Mouse (Mus musculus): ENCODE measurements around the gene Fam53a.

The Fam53a gene

GRCm38 (mm10) chr5:33629301-33629987 lies at the start of gene Fam53a, which contains the start of gene Gm9903:
Gene Fam53a, minus strand, starts transcription at chr5:33629635.
Gene Gm9903, plus strand, starts transcription at chr5:33629925.
- in situ Hi-C loops (cut with MseI, MboI): no loop called here

GRCm38 (mm10) chr5:33678244-33678643 lies 48.8 kb upstream of the Fam53a start:
- in situ Hi-C loops (cut with MseI, MboI): no loop called here

- in situ Hi-C loops (cut with MseI, MboI): no loop called here
Observed at GRCm38 (mm10) chr5:33675964-33676363, 46.5 kb upstream of the Fam53a start.

- in situ Hi-C loops (cut with MseI, MboI): no loop called here
Observed at GRCm38 (mm10) chr5:33674439-33674838, 45.0 kb upstream of the Fam53a start.

GRCm38 (mm10) chr5:33671659-33672058 lies 42.2 kb upstream of the Fam53a start:
- in situ Hi-C loops (cut with MseI, MboI): no loop called here

GRCm38 (mm10) chr5:33668223-33668622 lies 38.8 kb upstream of the Fam53a start:
- in situ Hi-C loops (cut with MseI, MboI): no loop called here

- in situ Hi-C loops (cut with MseI, MboI): no loop called here
Observed at GRCm38 (mm10) chr5:33658664-33659050, 29.2 kb upstream of the Fam53a start.

GRCm38 (mm10) chr5:33657787-33658663 lies 28.6 kb upstream of the Fam53a start, which contains the start of the genes Tacc3 and Tmem129:
Gene Tacc3, plus strand, starts transcription at chr5:33658128.
Gene Tmem129, minus strand, starts transcription at chr5:33658416.
- in situ Hi-C loops (cut with MseI, MboI): no loop called here

GRCm38 (mm10) chr5:33657251-33657786 lies 27.9 kb upstream of the Fam53a start:
- in situ Hi-C loops (cut with MseI, MboI): no loop called here

- in situ Hi-C loops (cut with MseI, MboI): no loop called here
Observed at GRCm38 (mm10) chr5:33656739-33657138, 27.3 kb upstream of the Fam53a start.

- in situ Hi-C loops (cut with MseI, MboI): no loop called here
Observed at GRCm38 (mm10) chr5:33655251-33655840, 25.9 kb upstream of the Fam53a start.

GRCm38 (mm10) chr5:33654424-33654823 lies 25.0 kb upstream of the Fam53a start:
- in situ Hi-C loops (cut with MseI, MboI): no loop called here

- in situ Hi-C loops (cut with MseI, MboI): no loop called here
Observed at GRCm38 (mm10) chr5:33652783-33653173, 23.3 kb upstream of the Fam53a start.

GRCm38 (mm10) chr5:33651921-33652782 lies 22.7 kb upstream of the Fam53a start, which contains the start of gene Slbp:
Gene Slbp, minus strand, starts transcription at chr5:33652574.
- in situ Hi-C loops (cut with MseI, MboI): no loop called here

- in situ Hi-C loops (cut with MseI, MboI): no loop called here
Observed at GRCm38 (mm10) chr5:33651541-33651920, 22.1 kb upstream of the Fam53a start.

GRCm38 (mm10) chr5:33651017-33651416 lies 21.6 kb upstream of the Fam53a start:
- in situ Hi-C loops (cut with MseI, MboI): no loop called here

GRCm38 (mm10) chr5:33640652-33641051 lies 11.2 kb upstream of the Fam53a start:
- in situ Hi-C loops (cut with MseI, MboI): no loop called here

- in situ Hi-C loops (cut with MseI, MboI): no loop called here
Observed at GRCm38 (mm10) chr5:33638826-33639225, 9.4 kb upstream of the Fam53a start.

GRCm38 (mm10) chr5:33637606-33638350 lies 8.3 kb upstream of the Fam53a start:
- in situ Hi-C loops (cut with MseI, MboI): no loop called here

GRCm38 (mm10) chr5:33635361-33635760 lies 5.9 kb upstream of the Fam53a start:
- in situ Hi-C loops (cut with MseI, MboI): no loop called here

All from mouse trophoblast stem cell (cell line).